Comparison of ENCODE assay signal across 25 mouse cellular contexts in the genomic region with DNA sequence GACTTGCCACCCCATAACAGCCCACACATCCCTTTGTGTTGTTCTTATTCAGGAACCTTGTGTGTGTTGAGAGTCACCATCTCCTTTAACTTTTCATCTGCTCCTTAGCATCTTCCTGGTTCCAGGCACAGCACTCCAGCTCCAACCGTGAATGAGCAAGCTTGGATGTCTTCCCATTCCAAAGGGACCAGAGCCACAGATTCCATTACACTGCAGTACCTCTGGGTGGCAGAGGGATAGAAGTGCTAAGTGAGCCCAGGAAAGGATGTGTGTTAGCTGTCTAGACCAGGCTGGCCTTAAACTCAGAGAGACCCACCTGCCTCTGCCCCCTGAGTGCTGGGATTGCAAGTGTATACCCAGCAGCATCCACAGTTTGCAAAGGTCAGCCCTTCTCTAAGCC. TPM values are rescaled to one million over a fixed set of nuclear protein-coding genes. Genes with fewer than 3 reads are reported as not detected.
DNase-seq lines count a peak whose midpoint lies in the region; ATAC-seq and TF ChIP-seq lines count a peak whose summit lies in the region.
"Had no signal": no experiment of that assay in that cellular context is flagged by ENCODE, and none has a peak within 500 bp of the region (broad histone marks: within the 10 kb centered on the region; RNA-seq: fewer than 3 reads in every experiment).

No protein-coding gene starts in this region.

- WGBS in heart, adult 2 months: 3% methylated on average over 1 of the region's 1 CpGs
- 46% methylated on average over 1 of the region's 1 CpGs for WGBS in lung, postnatal 0 days
- WGBS in hindbrain, postnatal 0 days: 46% methylated on average over 1 of the region's 1 CpGs

- peak; percentile 30 for TF ChIP-seq CTCF in heart, adult 2 months (IDR thresholded peaks at IDR 0.05)
- 0 out of 2 replicates have a peak, but pooled peaks have one; percentile 2 for TF ChIP-seq CTCF in lung, postnatal 0 days (IDR thresholded peaks at IDR 0.05)
- TF ChIP-seq CTCF in hindbrain, postnatal 0 days (IDR thresholded peaks at IDR 0.05; ENCODE audit: low read depth): no peak; the same call in 1 of the 2 replicates

- no peaks in the 10 kb centered on the region for H3K79me2 ChIP-seq in heart, adult 2 months (replicated peaks; ENCODE audit: control insufficient read depth, insufficient read depth, low read length)

- intact Hi-C loops in heart, adult 2 months (cut with DNase I): no loop called here
- intact Hi-C loops in heart, postnatal 10 days (cut with DNase I): no loop called here

- no peak for DNase-seq in heart, adult 2 months
- DNase-seq in heart, postnatal 10 days: no peak
- DNase-seq in lung, postnatal 0 days (ENCODE audit: low spot score): no peak
- DNase-seq in lung, postnatal 10 days: no peak
- DNase-seq in brain, adult 2 months (ENCODE audit: low read depth, low spot score): peak; percentile 75
- DNase-seq in hindbrain, postnatal 0 days (ENCODE audit: low spot score): no peak
- DNase-seq in urinary bladder, postnatal 36 days (ENCODE audit: low spot score in 2 of 2): no peak
- DNase-seq: cerebellum, adult 9-11 months; heart, postnatal 14 days; kidney, adult 9 months; kidney, postnatal 25 days; liver; lung, adult 18-20 months; lung, postnatal 36 days; right cerebral cortex, postnatal 25 days; thymus, postnatal 25 days had no signal

- no peak for ATAC-seq in lung, postnatal 0 days
- no peak for ATAC-seq in hindbrain, postnatal 0 days
- ATAC-seq: activated CD4-positive, CD25-positive, alpha-beta regulatory T cell, adult 4 months; forebrain, embryonic 13.5 days; inflammation-experienced regulatory T-cells, adult 6 months; midbrain, embryonic 16.5 days; Patski had no signal

- no peaks in the 10 kb centered on the region for H3K9me3 ChIP-seq in lung, postnatal 0 days (ENCODE audit: low read length)
- no peaks in the 10 kb centered on the region for H3K9me3 ChIP-seq in hindbrain, postnatal 0 days (ENCODE audit: low read length)
- H3K9me3 ChIP-seq: forebrain, embryonic 13.5 days; hindbrain, embryonic 12.5 days; neural tube, embryonic 15.5 days had no signal

- no peak overlapping the region for H3K4me3 ChIP-seq in heart, adult 2 months
- H3K4me3 ChIP-seq in lung, postnatal 0 days (ENCODE audit: low read depth, low read length): no peak overlapping the region
- no peak overlapping the region for H3K4me3 ChIP-seq in hindbrain, postnatal 0 days (ENCODE audit: low read length)
- H3K4me3 ChIP-seq: erythroblast, embryonic 14.5 days; forebrain, embryonic 13.5 days; hindbrain, embryonic 12.5 days; neural tube, embryonic 15.5 days had no signal

- H3K27ac ChIP-seq in heart, adult 2 months: no peak overlapping the region; the same call in 1 of the 2 replicates
- no peak overlapping the region for H3K27ac ChIP-seq in lung, postnatal 0 days (ENCODE audit: low read length)
- H3K27ac ChIP-seq in hindbrain, postnatal 0 days: no peak overlapping the region
- H3K27ac ChIP-seq: forebrain, embryonic 13.5 days; hindbrain, embryonic 12.5 days; neural tube, embryonic 15.5 days had no signal

- H3K27me3 ChIP-seq in heart, adult 2 months (ENCODE audit: control insufficient read depth, insufficient read depth, low read length): no peaks in the 10 kb centered on the region
- H3K27me3 ChIP-seq in lung, postnatal 0 days (replicated peaks; ENCODE audit: insufficient read depth, low read length): no peaks in the 10 kb centered on the region
- H3K27me3 ChIP-seq in hindbrain, postnatal 0 days (ENCODE audit: insufficient read depth, low read length): no peaks in the 10 kb centered on the region
- H3K27me3 ChIP-seq: forebrain, embryonic 13.5 days; hindbrain, embryonic 12.5 days; neural tube, embryonic 15.5 days; Patski had no signal

- H3K4me1 ChIP-seq in heart, adult 2 months (ENCODE audit: control insufficient read depth, insufficient read depth, low read length): peaks cover 23% of the 10 kb centered on the region
- H3K4me1 ChIP-seq in lung, postnatal 0 days (ENCODE audit: insufficient read depth, low read depth, low read length): no peaks in the 10 kb centered on the region
- H3K4me1 ChIP-seq in hindbrain, postnatal 0 days (ENCODE audit: insufficient read depth, low read length): 0 out of 2 replicates have a peak, but pooled peaks cover 2% of the 10 kb centered on the region

- H3K36me3 ChIP-seq in heart, adult 2 months (ENCODE audit: control insufficient read depth, insufficient read depth, low read length): peaks cover 4% of the 10 kb centered on the region
- H3K36me3 ChIP-seq in lung, postnatal 0 days (ENCODE audit: insufficient read depth, low read length): no peaks in the 10 kb centered on the region
- H3K36me3 ChIP-seq in hindbrain, postnatal 0 days (ENCODE audit: insufficient read depth, low read length): no peaks in the 10 kb centered on the region
- H3K36me3 ChIP-seq: hindbrain, embryonic 12.5 days; neural tube, embryonic 15.5 days had no signal

- H3K9ac ChIP-seq in heart, adult 2 months (ENCODE audit: low read depth, low read length): no peak overlapping the region
- H3K9ac ChIP-seq in lung, postnatal 0 days (replicated peaks; ENCODE audit: low read depth): no peak overlapping the region
- no peak overlapping the region for H3K9ac ChIP-seq in hindbrain, postnatal 0 days (replicated peaks; ENCODE audit: low read length)
- H3K9ac ChIP-seq: forebrain, embryonic 13.5 days; hindbrain, embryonic 12.5 days; neural tube, embryonic 15.5 days had no signal

- no peak for TF ChIP-seq POLR2A in heart, adult 2 months (IDR thresholded peaks at IDR 0.05; ENCODE audit: insufficient read depth, low read depth, low read length)

- no peak for TF ChIP-seq EP300 in heart, adult 2 months (IDR thresholded peaks at IDR 0.05; ENCODE audit: insufficient read depth, low read depth, low read length)
- TF ChIP-seq EP300 in lung, postnatal 0 days (IDR thresholded peaks at IDR 0.05): no peak

- H3K4me2 ChIP-seq in lung, postnatal 0 days (replicated peaks; ENCODE audit: low read depth, low read length): no peak overlapping the region
- no peak overlapping the region for H3K4me2 ChIP-seq in hindbrain, postnatal 0 days (ENCODE audit: low read depth, low read length)
- H3K4me2 ChIP-seq: forebrain, embryonic 13.5 days; heart, embryonic 11.5 days; hindbrain, embryonic 12.5 days; neural tube, embryonic 15.5 days had no signal

RNA-seq across cellular contexts. Expression of a gene that starts 26.0 kb away (rescaled TPM):
- 10 to 100 TPM; 39.4 to 45.1 TPM for total RNA-seq in heart, adult 2 months (2021)
- 23.2 and 28.9 TPM in 2 replicates for polyA plus RNA-seq in heart, adult 2 months (2012; rRNA removed)
- total RNA-seq in heart, postnatal 10 days (2021): 10 to 100 TPM; 28.9 to 75.4 TPM
- polyA plus RNA-seq in lung, postnatal 0 days (2015; fragmentation: Nextera tagmentation; extraction: Ambion mirVana): 4.1 and 4.2 TPM in 2 replicates
- total RNA-seq in hindbrain, postnatal 0 days (2014; rRNA removed): 40.8 and 41.9 TPM in 2 replicates
- polyA plus RNA-seq in hindbrain, postnatal 0 days (2015; fragmentation: Nextera tagmentation; extraction: Ambion mirVana): 27.7 and 31.6 TPM in 2 replicates
